Mouse (Mus musculus) megakaryocyte, embryonic 14.5 days (primary cell): ENCODE data around the gene Iffo2.

Experiments
- FLI1 ChIP-seq: IDR thresholded peaks from 2 replicates; pipeline ENCODE4 v1.6.1; 2012; ENCODE audit warnings: low read length, inconsistent platforms, mixed read lengths
- GATA1 ChIP-seq: IDR thresholded peaks from 3 replicates; pipeline ENCODE4 v1.6.1; 2012; ENCODE audit warnings: mixed read lengths, low read length, inconsistent platforms, borderline replicate concordance

DNA sequence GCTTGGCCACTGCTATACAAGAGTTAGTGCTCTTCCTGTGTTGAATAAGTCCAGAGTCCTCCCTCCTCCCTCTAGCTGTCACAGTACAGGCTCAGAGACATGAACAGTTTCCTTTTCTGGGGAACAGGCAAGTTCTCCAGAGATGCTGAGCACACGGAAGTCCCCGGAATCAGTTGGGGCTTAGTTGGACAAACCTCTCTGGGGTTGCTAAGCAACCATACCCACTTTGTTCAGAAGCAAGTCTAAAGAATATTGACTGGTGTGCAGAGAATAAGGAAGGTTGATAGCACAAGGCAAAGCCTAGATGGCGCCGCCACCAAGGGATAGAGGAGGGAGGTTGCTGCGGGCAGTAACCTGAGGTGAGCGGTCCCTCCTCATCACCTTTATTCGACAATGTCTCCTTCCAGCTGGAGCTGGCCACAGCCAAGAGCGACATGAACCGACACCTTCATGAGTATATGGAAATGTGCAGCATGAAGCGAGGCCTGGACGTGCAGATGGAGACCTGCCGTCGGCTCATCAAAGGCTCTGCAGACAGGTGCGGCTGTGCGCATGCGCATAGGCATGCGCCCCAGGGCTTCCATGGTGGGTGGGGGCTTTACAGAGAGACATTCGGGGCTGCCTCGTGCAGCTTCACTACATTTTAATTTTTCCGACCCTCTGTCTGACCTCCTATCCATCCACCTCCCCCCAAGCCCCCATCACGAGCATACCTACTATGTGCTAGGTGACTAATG, 84.3 kb downstream of the Iffo2 start:
- no peak for TF ChIP-seq GATA1
- no peak for TF ChIP-seq FLI1
